17 mouse cellular contexts compared by ENCODE assay signal in genomic region chr8:61436586-61437304, GRCm38 (mm10). TPM values are rescaled to one million over a fixed set of nuclear protein-coding genes. Genes with fewer than 3 reads are reported as not detected.
A peak's percentile ranks its signal among the peaks of the same experiment; 100 is the strongest.
DNase-seq lines count a peak whose midpoint lies in the region; ATAC-seq and TF ChIP-seq lines count a peak whose summit lies in the region.
"Had no signal": no experiment of that assay in that cellular context is flagged by ENCODE, and none has a peak within 500 bp of the region (broad histone marks: within the 10 kb centered on the region; RNA-seq: fewer than 3 reads in every experiment).

No protein-coding gene starts in this region.

- 81% methylated on average over 9 of the region's 9 CpGs for WGBS in thymus, adult 2 months

- peak; percentile 7 for DNase-seq in kidney, postnatal 14 days
- no peak for DNase-seq in kidney, adult 18-20 months
- DNase-seq in 3T3-L1 (ENCODE audit: low read depth, low spot score): peak; percentile 10
- DNase-seq in thymus, adult 2 months: no peak
- DNase-seq in thymus, postnatal 4 days: no peak
- DNase-seq in cerebellum, postnatal 10 days: no peak
- DNase-seq: gastrocnemius, postnatal 10 days; heart, postnatal 10 days; layer of hippocampus, postnatal 36 days; left cerebral cortex, postnatal 4 days; right cerebral cortex, postnatal 25 days had no signal

- no peak overlapping the region for H3K9ac ChIP-seq in ES-Bruce4 (ENCODE audit: low read depth, poor library complexity, severe bottlenecking)
- H3K9ac ChIP-seq: embryonic facial prominence, embryonic 12.5 days; neural tube, embryonic 12.5 days had no signal

- H3K4me3 ChIP-seq in ES-Bruce4 (ENCODE audit: low read depth, low read length): no peak overlapping the region
- H3K4me3 ChIP-seq in thymus, adult 2 months (ENCODE audit: control insufficient read depth, insufficient read depth, low read length): no peak overlapping the region
- H3K4me3 ChIP-seq: embryonic facial prominence, embryonic 12.5 days; neural tube, embryonic 12.5 days had no signal

- no peak for TF ChIP-seq CTCF in ES-Bruce4 (IDR thresholded peaks at IDR 0.05; ENCODE audit: low read depth, low read length)
- TF ChIP-seq CTCF in thymus, adult 2 months (IDR thresholded peaks at IDR 0.05; ENCODE audit: borderline replicate concordance, control insufficient read depth, extremely low read depth, insufficient read depth, low read length, poor library complexity): no peak

- no peaks in the 10 kb centered on the region; the same call in 1 of the 2 replicates for H3K27me3 ChIP-seq in ES-Bruce4 (ENCODE audit: control insufficient read depth, insufficient read depth, low read length, poor library complexity, severe bottlenecking)
- no peaks in the 10 kb centered on the region for H3K27me3 ChIP-seq in thymus, adult 2 months (ENCODE audit: control insufficient read depth, insufficient read depth, low read length)
- H3K27me3 ChIP-seq: embryonic facial prominence, embryonic 12.5 days; neural tube, embryonic 12.5 days; Patski had no signal

- 0 out of 2 replicates have a peak overlapping the region, but pooled peaks have one; percentile 0 for H3K27ac ChIP-seq in ES-Bruce4 (ENCODE audit: insufficient read depth, low read length)
- H3K27ac ChIP-seq in thymus, adult 2 months (ENCODE audit: control insufficient read depth, insufficient read depth, low read length): no peak overlapping the region
- H3K27ac ChIP-seq: embryonic facial prominence, embryonic 12.5 days; neural tube, embryonic 12.5 days had no signal

- no peak for TF ChIP-seq POLR2A in ES-Bruce4 (IDR thresholded peaks at IDR 0.05; ENCODE audit: insufficient read depth, low read length)
- TF ChIP-seq POLR2A in thymus, adult 2 months (IDR thresholded peaks at IDR 0.05; ENCODE audit: control insufficient read depth, extremely low read depth, insufficient read depth, low read length, poor library complexity): no peak

- peak; percentile 63; the same call in 1 of the 2 replicates for TF ChIP-seq EP300 in ES-Bruce4 (IDR thresholded peaks at IDR 0.05; ENCODE audit: insufficient read depth, low read depth, low read length)

- H3K4me1 ChIP-seq in ES-Bruce4 (ENCODE audit: control insufficient read depth, insufficient read depth, low read length): peaks cover 2% of the 10 kb centered on the region
- H3K4me1 ChIP-seq in thymus, adult 2 months (replicated peaks; ENCODE audit: control insufficient read depth, insufficient read depth, low read length): 0 out of 2 replicates have a peak, but pooled peaks cover 2% of the 10 kb centered on the region
- H3K4me1 ChIP-seq: embryonic facial prominence, embryonic 12.5 days; neural tube, embryonic 12.5 days had no signal

- H3K9me3 ChIP-seq in ES-Bruce4 (replicated peaks; ENCODE audit: control insufficient read depth, insufficient read depth, low read length, poor library complexity, severe bottlenecking): peaks cover 10% of the 10 kb centered on the region
- H3K9me3 ChIP-seq: embryonic facial prominence, embryonic 12.5 days had no signal

- H3K36me3 ChIP-seq in ES-Bruce4 (ENCODE audit: control insufficient read depth, insufficient read depth, low read length, poor library complexity, severe bottlenecking): no peaks in the 10 kb centered on the region
- H3K36me3 ChIP-seq in thymus, adult 2 months (ENCODE audit: control insufficient read depth, insufficient read depth, low read length): no peaks in the 10 kb centered on the region
- H3K36me3 ChIP-seq: embryonic facial prominence, embryonic 12.5 days; neural tube, embryonic 12.5 days had no signal

- peak; percentile 43 for ATAC-seq in inflammation-experienced regulatory T-cells, adult 6 months
- ATAC-seq: intestine, postnatal 0 days; Patski had no signal

RNA-seq across cellular contexts. Expression of gene Cbr4, which starts 50.8 kb away (rescaled TPM):
- polyA plus RNA-seq in ES-Bruce4 (2011; ENCODE audit: insufficient read depth, insufficient read length, low read depth, missing spikeins): 66.8 and 67.7 TPM in 2 replicates
- polyA plus RNA-seq in inflammation-experienced regulatory T-cells, adult 6 months (2017; shearing (Covaris generic)): 10 to 100 TPM; 19.9 to 25.3 (median 23.4) TPM
- polyA plus RNA-seq in thymus, adult 2 months (2012; rRNA removed): 5.2 and 5.6 TPM in 2 replicates

Comparison
In these comparisons a context has a peak if more than half of its experiments do, and no peak if none do; other contexts are left out.
1. DNase-seq: peak in kidney, postnatal 14 days (single experiment) and 3T3-L1 (single experiment); none in kidney, adult 18-20 months (single experiment), thymus, adult 2 months (single experiment), thymus, postnatal 4 days (single experiment) and cerebellum, postnatal 10 days (0 of 2).